In genomic region chr10:118867304-118867895, GRCm38 (mm10) we compare ENCODE assay signal across 8 mouse cellular contexts. TPM values are rescaled to one million over a fixed set of nuclear protein-coding genes. Genes with fewer than 3 reads are reported as not detected.
DNase-seq lines count a peak whose midpoint lies in the region; ATAC-seq and TF ChIP-seq lines count a peak whose summit lies in the region.

No protein-coding gene starts in this region.

- no peaks in the 10 kb centered on the region for H3K9me3 ChIP-seq in hindbrain, embryonic 16.5 days (ENCODE audit: control insufficient read depth, low read length)
- no peaks in the 10 kb centered on the region for H3K9me3 ChIP-seq in liver, embryonic 13.5 days (replicated peaks)
- H3K9me3 ChIP-seq in stomach, postnatal 0 days (ENCODE audit: control insufficient read depth, low read length): no peaks in the 10 kb centered on the region

- peak overlapping the region; percentile 99 for H3K9ac ChIP-seq in hindbrain, embryonic 16.5 days (ENCODE audit: low read depth, low read length)
- peak overlapping the region; percentile 83 for H3K9ac ChIP-seq in liver, embryonic 13.5 days
- peak overlapping the region; percentile 98 for H3K9ac ChIP-seq in stomach, postnatal 0 days (ENCODE audit: low read length)

- H3K4me2 ChIP-seq in hindbrain, embryonic 16.5 days (ENCODE audit: low read length): peak overlapping the region; percentile 60
- H3K4me2 ChIP-seq in liver, embryonic 13.5 days: peak overlapping the region; percentile 89
- peak overlapping the region; percentile 98 for H3K4me2 ChIP-seq in stomach, postnatal 0 days (replicated peaks; ENCODE audit: low read depth)

- TF ChIP-seq CTCF in stomach, postnatal 0 days (IDR thresholded peaks at IDR 0.05; ENCODE audit: low read depth): no peak; the same call in 1 of the 2 replicates

- ATAC-seq in hindbrain, embryonic 16.5 days: peak; percentile 3; the same call in 1 of the 2 replicates
- peak; percentile 6; the same call in 1 of the 2 replicates for ATAC-seq in liver, embryonic 13.5 days (ENCODE audit: low read depth)
- ATAC-seq in stomach, postnatal 0 days (ENCODE audit: low FRiP score, low TSS enrichment): no peak

- peak; percentile 5 for DNase-seq in cerebellum, adult 9-10 months
- DNase-seq in cerebellum, postnatal 36 days: no peak
- peak; percentile 25 for DNase-seq in urinary bladder, postnatal 14 days (ENCODE audit: low spot score)
- no peak for DNase-seq in urinary bladder, adult 2 months (ENCODE audit: low spot score)
- no peak for DNase-seq in liver, embryonic 13.5 days
- DNase-seq in stomach, postnatal 0 days (ENCODE audit: low spot score): peak; percentile 50
- DNase-seq in embryo, embryonic 9.5 days (ENCODE audit: extremely low spot score): no peak

- WGBS in hindbrain, embryonic 16.5 days: 9% methylated on average over 16 of the region's 16 CpGs
- WGBS in liver, embryonic 13.5 days (ENCODE audit: insufficient replicate concordance): 14% methylated on average over 16 of the region's 16 CpGs
- 11% methylated on average over 16 of the region's 16 CpGs for WGBS in stomach, postnatal 0 days

- H3K27ac ChIP-seq in hindbrain, embryonic 16.5 days (ENCODE audit: low read depth, low read length): peak overlapping the region; percentile 97
- peak overlapping the region; percentile 74; the same call in 1 of the 2 replicates for H3K27ac ChIP-seq in liver, embryonic 13.5 days
- H3K27ac ChIP-seq in stomach, postnatal 0 days (replicated peaks): peak overlapping the region; percentile 98

- no peak for TF ChIP-seq EP300 in stomach, postnatal 0 days (optimal IDR thresholded peaks at IDR 0.05)

- H3K36me3 ChIP-seq in hindbrain, embryonic 16.5 days (ENCODE audit: control insufficient read depth, insufficient read depth, low read length): no peaks in the 10 kb centered on the region
- H3K36me3 ChIP-seq in liver, embryonic 13.5 days: peaks cover 22% of the 10 kb centered on the region
- H3K36me3 ChIP-seq in stomach, postnatal 0 days (ENCODE audit: control insufficient read depth, insufficient read depth, low read length): peaks cover 4% of the 10 kb centered on the region; the same call in 1 of the 2 replicates

- no peaks in the 10 kb centered on the region for H3K27me3 ChIP-seq in hindbrain, embryonic 16.5 days (replicated peaks; ENCODE audit: control insufficient read depth, insufficient read depth, low read length)
- H3K27me3 ChIP-seq in liver, embryonic 13.5 days: peaks cover 16% of the 10 kb centered on the region
- H3K27me3 ChIP-seq in stomach, postnatal 0 days (ENCODE audit: control insufficient read depth, insufficient read depth, low read length): no peaks in the 10 kb centered on the region

- H3K4me1 ChIP-seq in hindbrain, embryonic 16.5 days (ENCODE audit: control insufficient read depth, insufficient read depth, low read depth, low read length): peaks cover 27% of the 10 kb centered on the region
- peaks cover 35% of the 10 kb centered on the region for H3K4me1 ChIP-seq in liver, embryonic 13.5 days (replicated peaks)
- H3K4me1 ChIP-seq in stomach, postnatal 0 days (replicated peaks; ENCODE audit: control insufficient read depth, insufficient read depth): peaks cover 7% of the 10 kb centered on the region; the same call in 1 of the 2 replicates

- peak overlapping the region; percentile 69 for H3K4me3 ChIP-seq in hindbrain, embryonic 16.5 days (ENCODE audit: low read length)
- H3K4me3 ChIP-seq in liver, embryonic 13.5 days (replicated peaks): peak overlapping the region; percentile 79
- H3K4me3 ChIP-seq in stomach, postnatal 0 days (ENCODE audit: low read depth, low read length): peak overlapping the region; percentile 96

RNA-seq across cellular contexts. Expression of gene Dyrk2, which starts 2.6 kb away (rescaled TPM):
- 17.8 and 22.1 TPM in 2 replicates for polyA plus RNA-seq in urinary bladder, adult 2 months (2012; rRNA removed)
- polyA plus RNA-seq in hindbrain, embryonic 16.5 days (2015; fragmentation: Nextera tagmentation; extraction: Ambion mirVana): 10.0 and 10.1 TPM in 2 replicates
- 1.9 and 2.5 TPM in 2 replicates for polyA plus RNA-seq in liver, embryonic 13.5 days (2015; fragmentation: Nextera tagmentation; extraction: Ambion mirVana)
- 6.4 and 7.3 TPM in 2 replicates for polyA plus RNA-seq in stomach, postnatal 0 days (2015; fragmentation: Nextera tagmentation; extraction: Ambion mirVana)

Comparison
In these comparisons a context has a peak if more than half of its experiments do, and no peak if none do; other contexts are left out.
1. DNase-seq: peak in cerebellum, adult 9-10 months (single experiment), urinary bladder, postnatal 14 days (single experiment) and stomach, postnatal 0 days (single experiment); none in cerebellum, postnatal 36 days (0 of 2), urinary bladder, adult 2 months (single experiment), liver, embryonic 13.5 days (single experiment) and embryo, embryonic 9.5 days (single experiment).
2. Peak in every context shown above with its lines, with median percentiles within 50 percentile points of each other: H3K27ac ChIP-seq, H3K4me2 ChIP-seq, H3K4me3 ChIP-seq and H3K9ac ChIP-seq.